Mouse (Mus musculus) embryo, embryonic 11.5 days (tissue): ENCODE measurements at regions not wholly inside any gene's neighbourhood (a gene's known extent, or its start where the extent isn't known, plus 50 kb on each side); places are given as distances from the start of the nearest gene placed in this dataset.
"Not testable (repeated sequence)": the region's sequence is repeated elsewhere in the genome, so short reads cannot be mapped to it uniquely, and the experiment has no call there.

Experiments used
- DNase-seq: peaks from one replicate; pipeline ENCODE4 v3.0.0-alpha.2; 2012; ENCODE audit warnings: low read depth, low spot score

DNA sequence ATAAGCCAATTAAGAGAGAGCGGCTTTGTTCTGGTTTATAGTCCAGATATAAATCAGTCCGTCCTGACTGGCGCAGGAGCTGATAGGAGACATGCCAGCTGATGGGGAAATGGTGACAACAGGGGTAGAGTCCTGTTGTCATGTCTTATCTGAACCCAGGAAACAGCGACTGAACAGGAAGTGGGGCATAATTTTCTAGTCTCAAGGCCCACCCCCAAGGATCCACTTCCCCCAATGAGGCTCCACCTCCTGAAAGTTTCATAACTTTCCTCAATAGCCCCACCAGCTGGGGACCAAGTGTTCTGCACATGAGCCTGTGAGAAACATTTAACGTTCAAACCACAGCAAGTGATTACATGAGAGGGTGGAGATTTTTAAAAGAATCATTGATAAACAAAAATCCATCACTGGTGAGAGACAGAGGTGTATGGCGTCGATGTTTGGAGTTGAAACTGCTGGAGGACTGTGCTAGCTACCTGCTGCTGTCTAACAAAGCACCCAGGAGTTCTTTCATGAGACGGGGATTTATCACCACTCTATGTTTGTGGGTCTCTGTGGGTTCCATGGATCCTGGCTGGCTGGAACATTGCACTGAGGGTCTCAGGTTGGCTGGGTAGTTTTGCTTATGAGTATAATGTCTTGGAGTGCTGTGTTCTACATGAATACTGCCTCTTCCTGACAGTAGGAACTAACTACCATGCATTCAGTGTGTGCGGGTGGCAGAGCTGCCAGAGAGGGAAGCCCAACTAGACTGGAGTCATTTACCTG lies 132.0 kb upstream of the Gadl1 start:
- no peak for DNase-seq

DNA sequence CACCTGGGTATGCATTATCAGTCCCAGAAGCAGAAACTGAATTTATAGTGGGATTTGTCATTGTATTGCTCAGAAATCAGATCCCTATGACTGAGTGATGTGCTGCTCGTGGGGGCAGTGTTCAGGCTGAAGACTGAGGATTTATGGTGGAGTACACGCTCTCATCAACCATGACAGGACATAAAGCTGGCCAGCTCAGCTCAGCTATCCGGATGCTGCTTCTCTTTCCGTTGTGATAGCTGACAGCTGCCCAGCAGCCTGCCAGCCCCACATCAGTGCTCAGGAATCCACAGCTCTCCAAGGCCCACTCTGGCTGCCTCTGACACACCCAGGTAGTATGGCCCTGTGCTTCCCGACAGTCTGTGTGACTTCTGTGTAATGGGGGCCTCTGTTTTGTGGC lies 130.4 kb upstream of the Gadl1 start:
- DNase-seq: no peak

- no peak for DNase-seq
Observed at GRCm38 (mm10) chr9:115799330-115799729, 109.9 kb upstream of the Gadl1 start.

DNA sequence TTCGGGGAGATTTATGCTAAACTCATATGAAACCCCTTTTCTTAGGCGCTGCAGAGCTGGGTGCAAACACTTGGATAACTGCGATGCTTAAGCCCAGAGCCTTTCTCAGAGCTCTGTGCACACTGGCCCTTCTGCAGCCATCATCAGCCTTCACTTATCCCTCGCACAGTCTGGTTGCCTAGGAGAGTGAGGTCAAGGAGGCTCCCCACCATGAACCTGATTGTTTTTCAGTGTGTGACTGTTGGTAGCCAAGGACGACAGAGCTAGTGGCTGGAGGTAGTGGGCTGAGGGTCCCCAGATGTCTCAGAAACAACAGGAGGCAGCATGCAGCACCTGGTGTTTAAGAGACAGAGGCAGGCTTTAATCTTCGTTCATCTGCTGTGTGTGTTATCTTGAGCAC lies 108.6 kb upstream of the Gadl1 start:
- no peak for DNase-seq

DNA sequence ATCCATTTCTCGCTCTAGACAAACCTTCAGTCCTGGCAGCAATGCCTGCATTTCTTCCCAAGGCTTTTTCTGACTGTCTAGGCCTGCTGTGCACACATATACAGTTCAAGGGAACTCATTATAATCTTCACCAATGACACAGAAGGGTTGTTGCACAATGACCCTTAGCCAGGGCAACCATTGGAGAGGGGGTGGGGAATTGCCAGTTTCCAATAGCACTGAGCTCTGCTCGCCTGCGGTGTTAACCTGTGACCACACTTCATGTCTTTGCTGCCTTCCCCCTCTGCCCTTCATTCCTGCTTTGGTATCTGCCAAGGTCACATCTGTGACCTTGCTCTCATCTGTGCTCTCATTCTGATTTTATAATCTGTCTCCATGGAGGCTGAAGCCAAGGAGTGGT lies 106.2 kb upstream of the Gadl1 start:
- no peak for DNase-seq

DNA sequence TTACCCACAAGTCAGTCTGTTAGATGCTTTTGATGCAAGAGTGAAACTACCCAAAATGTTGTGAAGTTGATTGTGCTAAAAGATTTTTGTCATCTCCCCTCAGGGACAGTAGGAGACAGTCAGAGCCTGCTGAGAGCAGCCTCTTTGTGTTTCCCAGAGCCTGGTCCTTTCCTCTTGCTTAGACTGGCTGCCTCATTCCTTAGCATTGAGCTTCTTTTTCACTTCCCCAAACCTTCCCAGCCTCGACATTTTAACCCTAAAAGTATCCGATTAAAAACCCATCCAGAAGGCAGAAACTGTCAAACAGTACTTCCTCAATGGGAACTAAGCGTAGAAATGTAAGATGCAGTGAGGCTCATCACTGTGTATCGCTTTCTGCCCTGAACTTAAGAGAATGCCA lies 104.0 kb upstream of the Gadl1 start:
- DNase-seq: no peak

DNA sequence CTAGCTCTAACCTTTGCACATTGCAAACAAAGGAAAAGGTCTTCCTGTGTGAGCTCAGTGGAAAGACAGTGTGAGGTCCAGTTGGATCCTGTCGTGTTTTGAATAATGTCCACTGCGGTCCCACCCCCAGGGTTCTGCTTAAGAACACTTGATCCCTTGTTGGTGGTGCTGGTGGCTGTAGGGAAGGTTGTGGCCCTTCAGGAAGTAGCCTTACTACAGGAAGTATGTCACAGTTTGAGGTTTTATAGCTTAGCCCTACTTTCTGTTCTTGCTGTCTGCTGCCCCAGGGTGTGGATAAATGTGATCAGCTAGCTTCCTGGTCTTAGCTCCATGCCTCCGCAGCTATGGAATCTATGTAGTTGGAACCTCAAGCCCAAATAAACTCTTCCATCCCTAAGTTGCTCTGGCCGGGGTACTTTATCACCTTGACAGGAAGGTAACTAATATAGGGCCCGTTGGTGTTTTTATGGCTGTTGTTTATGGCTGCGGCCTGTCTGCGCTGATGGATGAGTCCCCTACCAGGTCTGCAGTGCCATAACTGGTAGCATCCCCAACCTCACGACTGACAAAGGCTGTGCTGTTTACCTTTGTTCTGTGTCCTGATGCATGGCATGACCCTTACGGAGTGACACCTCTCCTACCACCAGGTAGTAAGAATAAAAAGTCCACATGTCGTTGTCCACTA lies 103.1 kb upstream of the Gadl1 start:
- DNase-seq: no peak

- no peak for DNase-seq
Observed at GRCm38 (mm10) chr9:115840186-115840585, 69.1 kb upstream of the Gadl1 start.

- no peak for DNase-seq
Observed at GRCm38 (mm10) chr9:115840791-115841190, 68.5 kb upstream of the Gadl1 start.

GRCm38 (mm10) chr9:115841684-115842083 lies 67.6 kb upstream of the Gadl1 start:
- no peak for DNase-seq

- DNase-seq: no peak
Observed at GRCm38 (mm10) chr9:115844340-115844739, 64.9 kb upstream of the Gadl1 start.

GRCm38 (mm10) chr9:115845091-115845490 lies 64.2 kb upstream of the Gadl1 start:
- DNase-seq: no peak

DNA sequence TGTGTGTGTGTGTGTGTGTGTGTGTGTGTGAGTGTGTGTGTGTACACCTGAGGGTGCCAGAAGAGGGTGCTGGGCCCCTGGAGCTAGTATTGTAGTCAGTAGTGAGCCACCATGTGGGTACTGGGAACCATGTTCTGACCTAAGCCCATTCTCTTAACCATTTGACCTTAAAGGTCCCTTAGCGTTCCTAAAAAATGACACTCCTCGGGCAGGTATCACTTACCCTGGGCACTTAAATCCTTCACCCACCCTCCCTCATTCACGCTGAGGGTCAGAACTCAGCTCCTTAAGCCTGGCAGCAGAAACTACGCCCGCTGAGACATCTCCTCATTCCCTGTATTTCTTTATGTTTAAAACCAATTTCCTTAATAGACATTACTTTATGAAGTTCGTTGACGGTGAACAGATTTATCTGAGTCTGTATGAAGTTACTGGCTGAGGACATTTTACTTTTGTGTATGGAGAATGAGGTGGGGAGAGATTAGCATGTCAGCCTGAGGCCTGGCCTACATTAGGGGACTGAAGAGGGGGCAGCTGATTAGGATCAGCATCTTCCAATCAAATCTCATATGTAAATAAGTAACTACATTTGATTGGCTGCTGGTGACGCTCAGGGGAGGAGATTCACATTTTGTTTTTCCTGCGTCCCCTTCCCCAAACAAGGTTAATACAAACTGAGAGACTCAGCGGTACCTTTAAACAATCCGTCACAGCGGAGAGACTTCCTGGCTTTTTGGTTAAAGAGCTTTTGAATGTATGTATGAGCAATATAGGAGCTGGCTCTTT lies 61.8 kb upstream of the Gadl1 start:
- no peak for DNase-seq

GRCm38 (mm10) chr9:115853210-115853842 lies 55.9 kb upstream of the Gadl1 start:
- not testable (repeated sequence) for DNase-seq

GRCm38 (mm10) chr9:115857301-115857700 lies 52.0 kb upstream of the Gadl1 start:
- DNase-seq: no peak

- DNase-seq: no peak
Observed at GRCm38 (mm10) chr9:115858848-115859247, 50.4 kb upstream of the Gadl1 start.
